Mouse (Mus musculus): ENCODE results near the gene Dusp19.

Gene Dusp19

DNA sequence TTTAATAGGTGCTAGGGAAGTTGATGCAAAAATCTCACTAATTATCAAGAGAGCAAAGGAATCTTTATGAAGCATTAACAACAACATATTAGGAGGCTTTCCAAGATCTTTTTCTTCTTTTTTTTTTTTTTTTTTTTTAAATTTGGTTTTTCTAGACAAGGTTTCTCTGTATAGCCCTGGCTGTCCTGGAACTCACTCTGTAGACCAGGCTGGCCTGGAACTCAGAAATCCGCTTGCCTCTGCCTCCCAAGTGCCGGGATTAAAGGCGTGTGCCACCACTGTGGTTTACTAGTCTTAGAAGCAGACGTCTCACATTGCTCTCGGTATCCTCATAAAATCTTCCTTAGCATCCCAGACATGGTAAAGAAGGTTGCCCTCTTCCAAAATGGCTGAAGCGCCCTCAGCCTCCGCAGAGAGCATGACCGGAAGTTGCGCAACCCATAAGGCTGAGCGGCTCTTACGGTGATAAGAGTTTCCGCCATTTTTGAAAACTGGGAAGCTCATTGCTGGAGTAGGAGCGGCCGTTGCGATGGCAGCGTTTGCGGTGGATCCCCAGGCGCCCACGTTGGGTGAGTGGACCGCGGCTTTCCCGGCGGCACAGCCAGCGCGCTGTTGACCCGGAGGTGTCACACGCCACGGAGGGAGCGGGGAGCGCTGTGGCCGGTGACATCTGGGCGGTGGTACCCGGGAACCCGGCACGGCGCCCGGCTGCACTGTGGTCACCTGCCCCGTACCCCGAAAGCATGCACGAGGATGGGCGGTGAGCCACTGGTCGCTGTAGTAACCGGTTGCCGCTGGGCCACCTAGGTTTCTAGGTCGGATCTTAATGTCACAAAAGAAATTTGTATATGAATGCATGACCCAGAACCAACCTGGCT, 21.8 kb downstream of the Dusp19 start:
- DNase-seq: peak; percentile 95 to 96

GRCm38 (mm10) chr2:80639398-80639797, 22.6 kb downstream of the Dusp19 start:
- peak in 1 of 2 experiments; percentile 7 for DNase-seq

GRCm38 (mm10) chr2:80639864-80640263, 23.0 kb downstream of the Dusp19 start:
- peak in 1 of 2 experiments; percentile 4 for DNase-seq

DNA sequence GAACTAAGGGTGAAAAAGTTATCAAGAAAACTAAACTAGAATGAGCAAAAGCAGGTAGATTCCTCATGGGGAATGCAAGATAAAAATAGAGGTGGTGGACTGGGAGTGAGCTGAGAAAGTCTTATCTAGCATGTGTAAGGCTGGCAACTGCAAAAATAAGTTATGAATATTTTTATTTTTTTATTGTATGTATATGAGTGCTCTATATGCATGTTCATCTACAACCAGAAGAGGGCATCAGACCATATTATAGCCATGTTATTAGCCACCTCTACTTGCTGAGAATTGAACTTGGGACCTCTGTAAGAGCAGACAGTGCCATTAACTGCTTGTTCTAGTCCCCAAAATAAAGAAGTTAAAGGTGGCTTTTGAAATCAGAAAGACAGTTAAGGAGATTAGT, 44.6 kb downstream of the Dusp19 start:
- no peak for DNase-seq

- no peak for DNase-seq
Measured at GRCm38 (mm10) chr2:80662682-80663081, 45.8 kb downstream of the Dusp19 start.

DNA sequence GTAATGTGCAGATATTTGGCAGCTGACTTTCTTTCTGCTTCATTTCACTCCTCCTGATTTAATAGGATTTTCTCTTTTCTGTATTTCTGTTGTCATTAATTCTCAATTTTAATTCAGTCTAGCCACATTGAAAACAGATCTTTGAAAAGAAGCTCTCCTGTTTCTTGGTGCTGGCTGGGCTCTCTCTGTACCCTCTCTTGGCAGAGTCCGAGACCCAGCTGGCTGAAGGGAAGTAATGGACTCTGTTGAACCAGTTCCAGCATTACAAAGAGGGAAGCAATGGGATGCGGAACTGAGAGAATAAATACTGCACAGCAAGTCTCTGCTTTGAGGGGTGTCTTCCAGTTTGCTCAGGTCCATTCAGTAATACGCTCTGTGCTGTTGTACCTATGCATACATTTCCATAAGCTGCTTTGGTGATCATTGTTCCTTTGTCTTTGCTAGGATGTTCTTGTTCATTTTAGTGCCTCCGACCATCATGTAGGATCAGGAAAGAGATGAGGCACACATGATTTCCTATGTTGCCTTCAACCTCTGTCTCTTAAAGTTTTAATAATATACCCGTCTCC, 50.6 kb downstream of the Dusp19 start:
- DNase-seq: peak; percentile 62 to 66

- no peak for DNase-seq
Measured at GRCm38 (mm10) chr2:80669868-80670666, 53.2 kb downstream of the Dusp19 start.

DNA sequence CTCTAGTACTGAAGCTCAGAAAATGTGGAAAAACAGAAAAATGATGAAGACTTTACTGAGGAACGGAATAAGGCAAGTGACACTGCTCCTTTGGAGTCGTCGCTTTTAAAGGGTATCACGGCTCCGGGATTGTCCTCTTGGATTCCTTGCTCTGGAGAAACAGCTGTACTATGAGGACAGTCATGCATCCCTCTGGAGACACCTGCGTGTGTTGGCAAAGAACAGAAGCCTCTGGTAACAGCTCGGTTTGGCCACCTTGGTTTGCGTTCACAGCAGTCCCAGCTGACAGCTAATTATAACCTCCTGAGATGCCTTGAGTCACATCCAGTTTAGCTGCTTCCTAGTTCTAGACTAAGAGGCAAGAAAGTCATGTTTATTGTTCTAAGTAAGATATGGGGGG, 62.0 kb downstream of the Dusp19 start:
- DNase-seq: no peak
